Mouse (Mus musculus): ENCODE results near the gene Krt4.

The Krt4 gene

GRCm38 (mm10) chr15:101895216-101895615, 29.3 kb downstream of the Krt4 start:
- no peak for DNase-seq (ENCODE audit: low spot score)

DNA sequence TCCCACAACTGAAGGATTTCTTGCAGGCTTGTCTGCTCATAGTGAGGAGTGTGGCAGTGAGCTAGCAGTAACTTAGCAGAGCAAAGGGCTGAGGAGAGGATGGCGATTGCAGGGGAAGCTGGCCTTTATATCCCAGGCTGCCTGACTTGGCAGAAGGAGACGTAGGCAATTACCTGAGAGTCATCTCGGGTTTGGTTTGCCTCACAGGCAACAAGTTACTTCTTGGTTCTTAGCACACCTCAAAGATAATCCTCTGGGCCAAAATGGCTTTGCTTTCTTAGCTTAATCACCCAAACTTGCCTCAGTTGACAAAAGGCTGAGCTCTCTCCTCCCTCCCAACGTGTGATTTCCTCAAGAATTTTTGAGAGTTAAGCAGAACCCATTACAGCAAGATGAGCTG, 31.7 kb downstream of the Krt4 start, which contains the start of gene Krt76:
Gene Krt76, minus strand, starts transcription at position 101 of the 400 bp plus-strand sequence.
- no peak for DNase-seq (ENCODE audit: low spot score)

DNA sequence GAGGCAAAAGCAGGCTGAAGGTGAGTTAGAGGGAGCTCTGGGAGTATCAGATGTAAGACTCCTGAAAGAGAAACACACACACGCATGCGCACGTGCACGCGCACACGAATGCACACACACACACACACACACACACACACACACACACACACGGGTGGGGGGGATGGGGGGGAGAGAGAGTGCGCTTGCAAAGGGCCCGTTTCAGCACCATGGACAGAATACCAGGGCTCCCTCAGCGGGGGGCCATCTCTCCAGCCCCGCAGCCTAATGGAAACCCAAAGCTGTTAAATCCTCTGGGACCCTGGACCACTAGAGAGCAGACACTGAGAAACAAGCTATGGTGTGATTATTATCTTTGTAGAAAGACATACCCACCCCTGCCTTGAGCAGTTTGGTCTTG, 44.8 kb downstream of the Krt4 start:
- peak; percentile 11 for DNase-seq (ENCODE audit: low spot score)

- no peak for DNase-seq (ENCODE audit: low spot score)
Measured at GRCm38 (mm10) chr15:101878041-101878440, 46.5 kb downstream of the Krt4 start.

- no peak for DNase-seq (ENCODE audit: low spot score)
Measured at GRCm38 (mm10) chr15:101874383-101874782, 50.2 kb downstream of the Krt4 start.

- no peak for DNase-seq (ENCODE audit: low spot score)
Measured at GRCm38 (mm10) chr15:101873231-101873630, 51.3 kb downstream of the Krt4 start.

DNA sequence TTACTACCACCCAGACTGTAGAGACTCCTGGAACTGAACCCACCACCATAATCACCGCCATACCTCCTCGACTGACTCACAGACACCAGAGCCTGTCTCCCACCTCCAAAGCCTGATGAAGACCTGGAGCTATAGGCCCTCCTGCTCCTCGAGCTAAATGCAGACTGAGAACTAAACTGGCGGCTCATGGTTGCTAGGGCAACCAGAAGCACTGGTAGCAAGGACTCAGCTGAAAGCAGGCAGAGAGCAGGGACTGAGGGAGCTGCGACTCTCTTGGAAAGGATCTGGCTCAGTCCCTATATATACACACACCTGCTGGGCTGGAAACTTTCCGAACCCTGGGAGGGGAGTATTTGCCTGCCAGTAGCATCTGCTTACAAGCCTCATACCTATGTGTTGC, 55.1 kb downstream of the Krt4 start, which contains the start of gene Krt77:
Gene Krt77, minus strand, starts transcription at position 275 of the 400 bp plus-strand sequence.
- DNase-seq (ENCODE audit: low spot score) = no peak
